Mouse (Mus musculus) brain, embryonic 14.5 days (tissue): ENCODE measurements at regions not wholly inside any gene's neighbourhood (a gene's known extent, or its start where the extent isn't known, plus 50 kb on each side); places are given as distances from the start of the nearest gene placed in this dataset.

Source experiments
- CTCF ChIP-seq: fragments of 200-500 bp; IDR thresholded peaks from 2 replicates; pipeline ENCODE4 v1.5.1; 2012; ENCODE audit warnings: inconsistent platforms, mild to moderate bottlenecking, moderate library complexity, borderline replicate concordance; ENCODE audit not compliant: insufficient read depth, insufficient read length; ENCODE audit errors: extremely low read depth
- POLR2A ChIP-seq: fragments of 200-500 bp; IDR thresholded peaks from 2 replicates; pipeline ENCODE4 v1.6.1; 2012; ENCODE audit warnings: mild to moderate bottlenecking, inconsistent platforms, borderline replicate concordance; ENCODE audit not compliant: poor library complexity, insufficient read depth, insufficient read length, severe bottlenecking; ENCODE audit errors: extremely low read depth

DNA sequence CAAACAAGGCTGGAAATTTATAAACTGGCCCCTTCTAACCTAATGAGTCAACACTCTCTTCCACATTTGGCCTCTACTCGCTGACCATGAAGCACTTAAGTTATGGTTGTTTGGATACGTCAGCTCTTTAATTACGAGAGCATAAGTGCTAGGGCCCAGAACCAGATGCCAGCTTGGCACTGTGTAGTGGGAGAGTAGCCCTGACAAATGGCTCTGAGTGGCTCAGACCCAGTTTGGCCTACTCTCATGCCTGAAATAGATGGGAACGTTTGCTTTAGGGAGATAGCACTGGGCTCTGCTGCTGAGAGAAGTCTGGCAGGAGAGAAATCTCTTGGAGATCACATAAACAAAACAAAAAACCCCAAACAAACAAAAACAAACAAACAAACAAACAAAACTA lies 278.5 kb upstream of the Ubash3b start:
- TF ChIP-seq CTCF (no peak), POLR2A (no peak)
